Comparison of ENCODE assay signal across 26 mouse cellular contexts in genomic region chr19:41824950-41825349, GRCm38 (mm10). TPM values are rescaled to one million over a fixed set of nuclear protein-coding genes. Genes with fewer than 3 reads are reported as not detected.
DNase-seq lines count a peak whose midpoint lies in the region; ATAC-seq and TF ChIP-seq lines count a peak whose summit lies in the region.
"Had no signal": no experiment of that assay in that cellular context is flagged by ENCODE, and none has a peak within 500 bp of the region (broad histone marks: within the 10 kb centered on the region; RNA-seq: fewer than 3 reads in every experiment).

No protein-coding gene starts in this region.

- H3K36me3 ChIP-seq in splenic B cell, adult 2 months (ENCODE audit: control insufficient read depth, insufficient read depth, low read length, poor library complexity, severe bottlenecking): no peaks in the 10 kb centered on the region
- H3K36me3 ChIP-seq in thymus, adult 2 months (ENCODE audit: control insufficient read depth, insufficient read depth, low read length): no peaks in the 10 kb centered on the region
- H3K36me3 ChIP-seq: embryonic facial prominence, embryonic 12.5 days; embryonic facial prominence, embryonic 15.5 days; G1E; heart, embryonic 12.5 days; heart, embryonic 15.5 days; hindbrain, embryonic 15.5 days had no signal

- peaks cover 2% of the 10 kb centered on the region; the same call in 1 of the 2 replicates for H3K4me1 ChIP-seq in thymus, adult 2 months (replicated peaks; ENCODE audit: control insufficient read depth, insufficient read depth, low read length)
- H3K4me1 ChIP-seq: heart, embryonic 12.5 days had no signal

- 61% methylated on average over 5 of the region's 5 CpGs for WGBS in thymus, adult 2 months

- no peak for TF ChIP-seq CTCF in thymus, adult 2 months (IDR thresholded peaks at IDR 0.05; ENCODE audit: borderline replicate concordance, control insufficient read depth, extremely low read depth, insufficient read depth, low read length, poor library complexity)

- no peaks in the 10 kb centered on the region for H3K27me3 ChIP-seq in splenic B cell, adult 2 months (ENCODE audit: control insufficient read depth, insufficient read depth, low read length, poor library complexity, severe bottlenecking)
- no peaks in the 10 kb centered on the region for H3K27me3 ChIP-seq in thymus, adult 2 months (ENCODE audit: control insufficient read depth, insufficient read depth, low read length)
- H3K27me3 ChIP-seq: embryonic facial prominence, embryonic 12.5 days; embryonic facial prominence, embryonic 15.5 days; hindbrain, embryonic 15.5 days had no signal

- no peak for TF ChIP-seq POLR2A in thymus, adult 2 months (IDR thresholded peaks at IDR 0.05; ENCODE audit: control insufficient read depth, extremely low read depth, insufficient read depth, low read length, poor library complexity)

- peak; percentile 43 for ATAC-seq in common myeloid progenitor, adult 5-6 weeks (replicated peaks; ENCODE audit: low read depth, poor library complexity, severe bottlenecking)
- ATAC-seq in megakaryocyte, adult 5-6 weeks (ENCODE audit: poor library complexity, severe bottlenecking): peak; percentile 41
- ATAC-seq: forebrain, embryonic 16.5 days; intestine, postnatal 0 days had no signal

- no peak overlapping the region for H3K4me3 ChIP-seq in thymus, adult 2 months (ENCODE audit: control insufficient read depth, insufficient read depth, low read length)
- H3K4me3 ChIP-seq: embryonic facial prominence, embryonic 12.5 days; embryonic facial prominence, embryonic 15.5 days; gastrocnemius, adult 2 months; heart, embryonic 12.5 days; heart, embryonic 15.5 days; hindbrain, embryonic 15.5 days had no signal

- H3K27ac ChIP-seq in thymus, adult 2 months (ENCODE audit: control insufficient read depth, insufficient read depth, low read length): no peak overlapping the region
- H3K27ac ChIP-seq: embryonic facial prominence, embryonic 12.5 days; embryonic facial prominence, embryonic 15.5 days; gastrocnemius, adult 2 months; heart, embryonic 15.5 days; hindbrain, embryonic 15.5 days had no signal

- peak; percentile 35 for DNase-seq in A20 (ENCODE audit: low read depth, low spot score)
- peak; percentile 30 for DNase-seq in splenic B cell, adult 2 months (ENCODE audit: low read depth, low spot score)
- DNase-seq in frontal cortex, postnatal 36 days (ENCODE audit: low spot score in 2 of 2): no peak
- DNase-seq in thymus, adult 2 months: no peak
- no peak for DNase-seq in thymus, postnatal 4 days
- DNase-seq: adrenal gland, adult 2 months; adrenal gland, postnatal 14 days; B cell, adult 2 months; cerebellum, adult 18-20 months; cerebellum, adult 9-10 months; cerebellum, postnatal 14 days; gastrocnemius, adult 2 months; gastrocnemius, postnatal 14 days; heart, adult 18-20 months; heart, postnatal 10 days; heart, postnatal 36 days had no signal

RNA-seq across cellular contexts. Expression of gene Frat1, which starts 4.8 kb away (rescaled TPM):
- 9.9 and 14.7 TPM in 2 replicates for total RNA-seq in common myeloid progenitor, adult 5-6 weeks (2017)
- total RNA-seq in megakaryocyte, adult 5-6 weeks (2015): 5.2 and 6.3 TPM in 2 replicates
- 6.1 and 6.3 TPM in 2 replicates for total RNA-seq in megakaryocyte, adult 5-6 weeks (2017)
- 15.4 and 26.4 TPM in 2 replicates for polyA plus RNA-seq in thymus, adult 2 months (2012; rRNA removed)

RNA-seq across cellular contexts. Expression of gene Frat2, which starts 23.0 kb away (rescaled TPM):
- total RNA-seq in common myeloid progenitor, adult 5-6 weeks (2017): 26.8 and 27.4 TPM in 2 replicates
- 7.7 and 9.5 TPM in 2 replicates for total RNA-seq in megakaryocyte, adult 5-6 weeks (2015)
- total RNA-seq in megakaryocyte, adult 5-6 weeks (2017): 9.2 and 9.4 TPM in 2 replicates
- polyA plus RNA-seq in thymus, adult 2 months (2012; rRNA removed): 27.4 and 44.5 TPM in 2 replicates

RNA-seq across cellular contexts. Expression of gene Arhgap19, which starts 23.1 kb away (rescaled TPM):
- 33.2 and 36.2 TPM in 2 replicates for total RNA-seq in common myeloid progenitor, adult 5-6 weeks (2017)
- total RNA-seq in megakaryocyte, adult 5-6 weeks (2015): 48.5 and 50.3 TPM in 2 replicates
- total RNA-seq in megakaryocyte, adult 5-6 weeks (2017): 62.7 and 65.3 TPM in 2 replicates
- polyA plus RNA-seq in thymus, adult 2 months (2012; rRNA removed): 18.8 and 23.0 TPM in 2 replicates

Comparison
In these comparisons a context has a peak if more than half of its experiments do, and no peak if none do; other contexts are left out.
1. DNase-seq: peak in A20 (single experiment) and splenic B cell, adult 2 months (single experiment); none in frontal cortex, postnatal 36 days (0 of 2), thymus, adult 2 months (single experiment) and thymus, postnatal 4 days (single experiment).